ENCODE assay signal across 9 mouse cellular contexts in genomic region chr14:64546787-64547186, GRCm38 (mm10).
DNase-seq lines count a peak whose midpoint lies in the region; ATAC-seq and TF ChIP-seq lines count a peak whose summit lies in the region.
"Had no signal": no experiment of that assay in that cellular context is flagged by ENCODE, and none has a peak within 500 bp of the region (broad histone marks: within the 10 kb centered on the region; RNA-seq: fewer than 3 reads in every experiment).

No protein-coding gene starts in this region.

- no peaks in the 10 kb centered on the region for H3K36me3 ChIP-seq in forebrain, embryonic 10.5 days (replicated peaks)
- H3K36me3 ChIP-seq in forebrain, embryonic 16.5 days (ENCODE audit: control insufficient read depth, insufficient read depth) = no peaks in the 10 kb centered on the region

- H3K4me2 ChIP-seq in forebrain, embryonic 16.5 days (ENCODE audit: low read length) = no peak overlapping the region

- H3K27ac ChIP-seq in forebrain, embryonic 10.5 days = no peak overlapping the region
- H3K27ac ChIP-seq in forebrain, embryonic 16.5 days (ENCODE audit: low read length) = no peak overlapping the region
- H3K27ac ChIP-seq in layer of hippocampus, adult 2 months = no peak overlapping the region

- peak; percentile 31 for DNase-seq in forebrain, embryonic 10.5 days (ENCODE audit: extremely low spot score, low spot score)
- DNase-seq in ES-CJ7 (ENCODE audit: low read depth, low spot score) = peak; percentile 66
- peak; percentile 71 for DNase-seq in embryo, embryonic 9.5 days (ENCODE audit: extremely low spot score)
- DNase-seq in kidney, postnatal 36 days = peak; percentile 33 to 73
- DNase-seq in retina, postnatal 1 day = peak; percentile 57
- DNase-seq in layer of hippocampus, adult 2 months (ENCODE audit: low spot score in 2 of 2) = no peak
- DNase-seq in cerebellum, adult 9-11 months = no peak

- no peaks in the 10 kb centered on the region for H3K4me1 ChIP-seq in forebrain, embryonic 10.5 days
- H3K4me1 ChIP-seq in forebrain, embryonic 16.5 days (replicated peaks; ENCODE audit: control insufficient read depth, insufficient read depth, low read length) = peaks cover 4% of the 10 kb centered on the region; the same call in 1 of the 2 replicates
- H3K4me1 ChIP-seq: megakaryocyte, embryonic 14.5 days had no signal

- H3K9ac ChIP-seq in forebrain, embryonic 16.5 days (replicated peaks; ENCODE audit: low read depth, low read length) = no peak overlapping the region

- no peak for TF ChIP-seq CTCF in layer of hippocampus, adult 2 months (conservative IDR thresholded peaks at IDR 0.05)

- no peaks in the 10 kb centered on the region for H3K27me3 ChIP-seq in forebrain, embryonic 10.5 days (ENCODE audit: poor library complexity, severe bottlenecking)
- no peaks in the 10 kb centered on the region for H3K27me3 ChIP-seq in forebrain, embryonic 16.5 days (replicated peaks; ENCODE audit: control insufficient read depth, insufficient read depth, low read length)
- H3K27me3 ChIP-seq: megakaryocyte, embryonic 14.5 days had no signal

- H3K9me3 ChIP-seq in forebrain, embryonic 10.5 days = no peaks in the 10 kb centered on the region
- H3K9me3 ChIP-seq in forebrain, embryonic 16.5 days (ENCODE audit: control insufficient read depth, low read length) = no peaks in the 10 kb centered on the region
- H3K9me3 ChIP-seq: megakaryocyte, embryonic 14.5 days had no signal

- ATAC-seq in forebrain, embryonic 16.5 days = no peak

- no peak overlapping the region for H3K4me3 ChIP-seq in forebrain, embryonic 10.5 days
- H3K4me3 ChIP-seq in forebrain, embryonic 16.5 days (replicated peaks; ENCODE audit: low read length) = no peak overlapping the region
- no peak overlapping the region for H3K4me3 ChIP-seq in layer of hippocampus, adult 2 months
- H3K4me3 ChIP-seq: megakaryocyte, embryonic 14.5 days had no signal

- WGBS in forebrain, embryonic 10.5 days = under 1% methylated on average over 4 of the region's 4 CpGs
- 7% methylated on average over 4 of the region's 4 CpGs for WGBS in forebrain, embryonic 16.5 days

Comparison
In these comparisons a context has a peak if more than half of its experiments do, and no peak if none do; other contexts are left out.
1. DNase-seq: peak in forebrain, embryonic 10.5 days (single experiment), ES-CJ7 (single experiment), embryo, embryonic 9.5 days (single experiment), kidney, postnatal 36 days (2 of 2) and retina, postnatal 1 day (single experiment); none in layer of hippocampus, adult 2 months (0 of 2) and cerebellum, adult 9-11 months (single experiment).